In the genomic region with DNA sequence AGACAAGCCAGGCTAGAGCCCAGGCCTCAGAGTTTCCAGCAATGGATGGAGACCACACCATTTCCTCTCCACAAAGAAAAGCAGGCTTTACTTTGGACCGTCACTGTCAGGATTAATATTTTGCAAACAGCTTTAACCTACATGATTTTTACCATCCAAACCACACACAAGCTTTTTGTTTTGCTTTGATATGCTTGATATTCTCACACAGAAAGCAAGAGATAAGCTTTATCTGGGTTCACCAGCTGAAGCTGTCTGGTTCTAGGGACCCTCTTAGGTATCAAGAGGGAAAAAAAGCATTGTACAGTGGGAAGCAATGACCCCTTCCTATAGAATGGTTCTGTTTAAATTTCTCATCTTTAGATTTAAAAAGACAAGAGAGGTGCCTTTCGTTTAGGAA, we compare ENCODE assay signal across 18 mouse cellular contexts.
"Had no signal": no experiment of that assay in that cellular context is flagged by ENCODE, and none has a peak within 500 bp of the region (broad histone marks: within the 10 kb centered on the region; RNA-seq: fewer than 3 reads in every experiment).

No protein-coding gene starts in this region.

- ATAC-seq: midbrain, embryonic 16.5 days had no signal

- H3K27ac ChIP-seq: midbrain, embryonic 10.5 days; midbrain, embryonic 12.5 days; neural tube, embryonic 13.5 days had no signal

- H3K4me3 ChIP-seq: midbrain, embryonic 10.5 days; midbrain, embryonic 12.5 days; myocyte; neural tube, embryonic 13.5 days had no signal

- H3K9me3 ChIP-seq: midbrain, embryonic 10.5 days; midbrain, embryonic 12.5 days; neural tube, embryonic 13.5 days had no signal

- H3K9ac ChIP-seq: lung, embryonic 14.5 days; midbrain, embryonic 12.5 days; neural tube, embryonic 13.5 days had no signal

- H3K27me3 ChIP-seq: midbrain, embryonic 12.5 days; neural tube, embryonic 13.5 days had no signal

- H3K4me2 ChIP-seq: lung, embryonic 14.5 days; midbrain, embryonic 12.5 days; neural tube, embryonic 13.5 days had no signal

- DNase-seq: lung, adult 18-20 months; lung, embryonic 14.5 days; lung, postnatal 10 days; lung, postnatal 4 days; midbrain, embryonic 14.5 days; retina, postnatal 1 day; right cerebral cortex, adult 18-20 months; right cerebral cortex, postnatal 25 days; right cerebral cortex, postnatal 4 days; spleen, adult 18-20 months; thymus, adult 18-20 months; thymus, postnatal 14 days; thymus, postnatal 36 days had no signal
